Mouse (Mus musculus) testis, adult 2 months (tissue): ENCODE measurements around the gene Pak6.

Experiments used
- CTCF ChIP-seq: fragments of 200-500 bp; IDR thresholded peaks from 2 replicates; pipeline ENCODE4 v1.5.1; 2012; ENCODE audit warnings: low read depth, mild to moderate bottlenecking, inconsistent platforms, low read length, moderate library complexity; ENCODE audit not compliant: control insufficient read depth, insufficient read depth, insufficient replicate concordance
- POLR2A ChIP-seq: fragments of 200-500 bp; IDR thresholded peaks from 2 replicates; pipeline ENCODE4 v1.6.1; 2012; ENCODE audit warnings: low read depth, mild to moderate bottlenecking, inconsistent platforms, low read length, moderate library complexity; ENCODE audit not compliant: control insufficient read depth

DNA sequence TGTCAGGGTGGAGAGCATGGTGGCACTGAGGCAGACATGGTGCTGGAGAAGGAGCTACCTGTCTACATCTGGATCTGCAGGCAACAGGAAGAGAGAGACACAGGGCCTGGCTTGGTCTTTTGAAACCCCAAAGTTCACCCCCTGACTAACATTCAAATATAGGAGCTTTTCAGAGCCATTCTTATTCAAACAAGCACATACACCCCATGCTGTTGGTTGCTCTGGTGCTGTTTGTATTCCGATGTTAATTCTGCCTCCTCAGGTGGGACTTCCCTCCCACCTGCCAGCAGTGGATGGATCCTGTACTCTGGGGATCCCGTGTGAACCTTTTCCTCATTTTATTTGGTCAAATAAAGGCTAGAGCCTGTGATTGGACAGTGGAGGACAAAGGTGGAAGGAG is 43.0 kb upstream of the Pak6 start:
- TF ChIP-seq CTCF: no peak
- TF ChIP-seq POLR2A: no peak
